Mouse (Mus musculus) liver, postnatal 0 days (tissue): ENCODE measurements around the gene Cbx5. TPM values are rescaled to one million over a fixed set of nuclear protein-coding genes. Genes with fewer than 3 reads are reported as not detected.

Experiments
- ATAC-seq: fragments of 200-750 bp; cut with Nextera tagmentation; 2 replicates; pipeline ENCODE4 v1.8.0; 2017; ENCODE audit warnings: mild to moderate bottlenecking, moderate library complexity
- DNase-seq: peaks from one replicate; pipeline ENCODE4 v3.0.0-alpha.2; 2016
- H3K27ac ChIP-seq: fragments of 300-500 bp; sonication (generic); 2 replicates; pipeline ENCODE4 v1.5.1; 2014; ENCODE audit warnings: antibody characterized with exemption, moderate library complexity, mild to moderate bottlenecking, low read depth
- H3K27me3 ChIP-seq: fragments of 300-500 bp; sonication (generic); 2 replicates; pipeline ENCODE4 v1.6.1; 2014; ENCODE audit warnings: low read length, control low read depth, mixed read lengths; ENCODE audit not compliant: insufficient read depth
- H3K36me3 ChIP-seq: fragments of 300-500 bp; sonication (generic); replicated peaks from 2 replicates; pipeline ENCODE4 v1.6.1; 2014; ENCODE audit warnings: mild to moderate bottlenecking, control low read depth, low read length, moderate library complexity, mixed read lengths; ENCODE audit not compliant: insufficient read depth
- H3K4me1 ChIP-seq: fragments of 300-500 bp; sonication (generic); 2 replicates; pipeline ENCODE4 v1.6.1; 2014; ENCODE audit warnings: antibody characterized with exemption, mild to moderate bottlenecking, control low read depth; ENCODE audit not compliant: insufficient read depth
- H3K4me2 ChIP-seq: fragments of 300-500 bp; sonication (generic); 2 replicates; pipeline ENCODE4 v1.6.1; 2014; ENCODE audit warnings: low read depth, mild to moderate bottlenecking, low read length, moderate library complexity, mixed read lengths
- H3K4me3 ChIP-seq: fragments of 300-500 bp; sonication (generic); 2 replicates; pipeline ENCODE4 v1.5.1; 2014; ENCODE audit warnings: low read depth, low read length
- H3K9ac ChIP-seq: fragments of 300-500 bp; sonication (generic); replicated peaks from 2 replicates; pipeline ENCODE4 v1.6.1; 2014; ENCODE audit warnings: mild to moderate bottlenecking, moderate library complexity
- H3K9me3 ChIP-seq: fragments of 300-500 bp; sonication (generic); 2 replicates; pipeline ENCODE4 v1.6.1; 2016; ENCODE audit warnings: mild to moderate bottlenecking, control low read depth, low read length, mixed read lengths
- CTCF ChIP-seq: sonication (generic); IDR thresholded peaks from 2 replicates; pipeline ENCODE4 v1.5.1; 2016; ENCODE audit warnings: antibody characterized with exemption, low read depth
- EP300 ChIP-seq: IDR thresholded peaks from 2 replicates; pipeline ENCODE4 v1.6.1; 2016; ENCODE audit warnings: antibody characterized with exemption, low read depth, mild to moderate bottlenecking
- WGBS: fragments of 180-500 bp; shearing (Covaris S2); extraction: QIAGEN DNeasy Blood & Tissue Kit; methylation state at CpG from one replicate; pipeline ENCODE4 v1.1.7; 2014; ENCODE audit not compliant: insufficient replicate concordance; 5-methylcytosine and 5-hydroxymethylcytosine counted together
- microRNA counts: library from miRNA; unstranded; fragments of <30 nt; microRNA quantifications from one replicate; lab custom pipeline; 2015
- microRNA-seq: library from miRNA; unstranded; fragments of <30 nt; microRNA quantifications from one replicate; pipeline ENCODE4, GENCODE M21; 2016
- polyA plus RNA-seq: library from polyadenylated mRNA; unstranded; fragments of >200 nt; fragmentation: Nextera tagmentation; extraction: Ambion mirVana; gene quantifications from 2 replicates; pipeline ENCODE4 v1.2.1, GENCODE M21; 2015

Gene Cbx5
- polyA plus RNA-seq, 1 experiment from 2014 or later = 23.3 TPM

GRCm38 (mm10) chr15:103144176-103144575, 95.4 kb downstream of the Cbx5 start:
- ATAC-seq (no peak), DNase-seq (no peak)
- TF ChIP-seq CTCF (no peak), EP300 (no peak)
- Histone ChIP-seq H3K27me3 (peaks cover 60% of the 10 kb centered on the region), H3K4me2 (no peak overlapping the region), H3K9me3 (no peaks in the 10 kb centered on the region), H3K4me3 (no peak overlapping the region), H3K27ac (no peak overlapping the region), H3K4me1 (peaks cover 3% of the 10 kb centered on the region; the same call in 1 of the 2 replicates), H3K9ac (no peak overlapping the region), H3K36me3 (no peaks in the 10 kb centered on the region)
- WGBS = 30% methylated on average over 3 of the region's 3 CpGs

MicroRNAs within 50 kb of the gene (microRNA counts, 519-probe panel; counts per million panel counts)
- microRNA mmu-miR-148b (lab: Ali Mortazavi, UCI) = 4,939 counts per million, percentile 56 among the panel's probes with 10 or more counts

Small RNAs within 50 kb of the gene (microRNA-seq; reads per million reads assigned to microRNA genes)
- gene Mir148b = 793 reads per million, percentile 69 among the genes with 10 or more reads in this experiment

Other genes with a start within 250 kb of the Cbx5 start
- not detected in 2 replicates for gene Hoxc8, start 249.2 kb downstream of the Cbx5 start, polyA plus RNA-seq
- gene Hoxc6, start 241.6 kb downstream of the Cbx5 start, polyA plus RNA-seq = not detected in 2 replicates
- gene Hoxc4, start 220.9 kb downstream of the Cbx5 start, polyA plus RNA-seq = 0.07 and 0.11 TPM in 2 replicates
- gene Smug1, start 72.7 kb downstream of the Cbx5 start, polyA plus RNA-seq = 3.6 and 3.8 TPM in 2 replicates
- 126 and 151 TPM in 2 replicates for gene Hnrnpa1, start 616 bp upstream of the Cbx5 start, polyA plus RNA-seq
- 85.8 and 89.1 TPM in 2 replicates for gene Nfe2, start 18.6 kb upstream of the Cbx5 start, polyA plus RNA-seq
- gene Copz1, start 32.9 kb upstream of the Cbx5 start, polyA plus RNA-seq = 110 and 121 TPM in 2 replicates
- gene Gpr84, start 70.8 kb upstream of the Cbx5 start, polyA plus RNA-seq = 1.1 and 1.8 TPM in 2 replicates
- 10.1 TPM in 2 replicates for gene Zfp385a, start 100.3 kb upstream of the Cbx5 start, polyA plus RNA-seq
- gene Itga5, start 126.9 kb upstream of the Cbx5 start, polyA plus RNA-seq = 15.6 and 16.0 TPM in 2 replicates
- not detected in 2 replicates for gene Gtsf1, start 190.7 kb upstream of the Cbx5 start, polyA plus RNA-seq
- gene Gtsf2, start 208.7 kb upstream of the Cbx5 start, polyA plus RNA-seq = not detected in 2 replicates
- gene Nckap1l, start 214.0 kb upstream of the Cbx5 start, polyA plus RNA-seq = 6.0 and 6.8 TPM in 2 replicates